Mouse (Mus musculus) kidney, postnatal 0 days (tissue): ENCODE data around the gene Zfp775. TPM values are rescaled to one million over a fixed set of nuclear protein-coding genes. Genes with fewer than 3 reads are reported as not detected.

Source experiments
- ATAC-seq: fragments of 200-750 bp; cut with Nextera tagmentation; replicated peaks from 2 replicates; pipeline ENCODE4 v1.8.0; 2017; ENCODE audit warnings: low read depth, moderate number of reproducible peaks, moderate TSS enrichment, moderate library complexity; ENCODE audit not compliant: low FRiP score
- DNase-seq: peaks from one replicate; pipeline ENCODE4 v3.0.0-alpha.2; 2016; ENCODE audit warnings: low spot score
- H3K27ac ChIP-seq: fragments of 300-500 bp; sonication (generic); 2 replicates; pipeline ENCODE4 v1.5.1; 2014; ENCODE audit warnings: mild to moderate bottlenecking
- H3K27me3 ChIP-seq: fragments of 300-500 bp; sonication (generic); 2 replicates; pipeline ENCODE4 v1.6.1; 2014; ENCODE audit warnings: low read length, mixed read lengths; ENCODE audit not compliant: insufficient read depth
- H3K36me3 ChIP-seq: fragments of 300-500 bp; sonication (generic); 2 replicates; pipeline ENCODE4 v1.6.1; 2014; ENCODE audit warnings: low read length, mixed read lengths; ENCODE audit not compliant: insufficient read depth
- H3K4me1 ChIP-seq: fragments of 300-500 bp; sonication (generic); replicated peaks from 2 replicates; pipeline ENCODE4 v1.6.1; 2014; ENCODE audit warnings: antibody characterized with exemption, low read length, mixed read lengths; ENCODE audit not compliant: insufficient read depth
- H3K4me2 ChIP-seq: fragments of 300-500 bp; sonication (generic); 2 replicates; pipeline ENCODE4 v1.6.1; 2014; ENCODE audit warnings: mild to moderate bottlenecking, low read length, moderate library complexity, mixed read lengths
- H3K4me3 ChIP-seq: fragments of 300-500 bp; sonication (generic); replicated peaks from 2 replicates; pipeline ENCODE4 v1.5.1; 2014; ENCODE audit warnings: low read depth, low read length
- H3K9ac ChIP-seq: fragments of 300-500 bp; sonication (generic); 2 replicates; pipeline ENCODE4 v1.6.1; 2014; ENCODE audit warnings: low read depth, low read length
- H3K9me3 ChIP-seq: fragments of 300-500 bp; sonication (generic); replicated peaks from 2 replicates; pipeline ENCODE4 v1.6.1; 2016; ENCODE audit warnings: low read length, inconsistent platforms, mixed read lengths
- CTCF ChIP-seq: IDR thresholded peaks from 2 replicates; pipeline ENCODE4 v1.5.1; 2016; ENCODE audit warnings: antibody characterized with exemption, low read depth, mild to moderate bottlenecking, moderate library complexity
- WGBS: fragments of 180-500 bp; shearing (Covaris S2); extraction: QIAGEN DNeasy Blood & Tissue Kit; methylation state at CpG from one replicate; pipeline ENCODE4 v1.1.7; 2014; 5-methylcytosine and 5-hydroxymethylcytosine counted together
- polyA plus RNA-seq: library from polyadenylated mRNA; unstranded; fragments of >200 nt; fragmentation: Nextera tagmentation; extraction: Ambion mirVana; gene quantifications from 2 replicates; pipeline ENCODE4 v1.2.1, GENCODE M21; 2015

Zfp775 gene
- polyA plus RNA-seq, 1 experiment from 2014 or later = 6.4 TPM

GRCm38 (mm10) chr6:48595278-48595677, 6.6 kb upstream of the Zfp775 start:
- DNase-seq (no peak), ATAC-seq (no peak)
- H3K27ac ChIP-seq = peak overlapping the region; percentile 97; the same call in 1 of the 2 replicates
- H3K4me1 ChIP-seq = peaks cover 14% of the 10 kb centered on the region
- no peak for TF ChIP-seq CTCF
- no peaks in the 10 kb centered on the region for H3K27me3 ChIP-seq
- H3K36me3 ChIP-seq = peaks cover 36% of the 10 kb centered on the region
- peak overlapping the region; percentile 69; the same call in 1 of the 2 replicates for H3K4me3 ChIP-seq
- 70% methylated on average over 1 of the region's 1 CpGs for WGBS
- peak overlapping the region; percentile 79 for H3K4me2 ChIP-seq
- peak overlapping the region; percentile 84; the same call in 1 of the 2 replicates for H3K9ac ChIP-seq
- H3K9me3 ChIP-seq = peaks cover 4% of the 10 kb centered on the region

GRCm38 (mm10) chr6:48596545-48597232, 5.2 kb upstream of the Zfp775 start:
- Histone ChIP-seq H3K9ac (no peak overlapping the region), H3K9me3 (peaks cover 4% of the 10 kb centered on the region), H3K4me1 (peaks cover 14% of the 10 kb centered on the region), H3K4me2 (no peak overlapping the region), H3K27ac (no peak overlapping the region), H3K27me3 (no peaks in the 10 kb centered on the region), H3K4me3 (no peak overlapping the region), H3K36me3 (peaks cover 36% of the 10 kb centered on the region)
- DNase-seq (no peak), ATAC-seq (no peak)
- WGBS = 98% methylated on average over 45 of the region's 45 CpGs
- TF ChIP-seq CTCF = no peak

- peaks cover 4% of the 10 kb centered on the region for H3K9me3 ChIP-seq
- 97% methylated on average over 27 of the region's 27 CpGs for WGBS
- DNase-seq (no peak), ATAC-seq (no peak)
- H3K36me3 ChIP-seq = peaks cover 36% of the 10 kb centered on the region
- no peak overlapping the region for H3K27ac ChIP-seq
- H3K9ac ChIP-seq = no peak overlapping the region
- H3K4me2 ChIP-seq = no peak overlapping the region
- no peak for TF ChIP-seq CTCF
- H3K27me3 ChIP-seq = no peaks in the 10 kb centered on the region
- H3K4me1 ChIP-seq = peaks cover 14% of the 10 kb centered on the region
- H3K4me3 ChIP-seq = no peak overlapping the region
Observed at GRCm38 (mm10) chr6:48597233-48597625, 4.6 kb upstream of the Zfp775 start.

- 92% methylated on average over 1 of the region's 1 CpGs for WGBS
Observed at GRCm38 (mm10) chr6:48600594-48600993, 1.3 kb upstream of the Zfp775 start.

GRCm38 (mm10) chr6:48602080-48602741, 348 bp downstream of the Zfp775 start:
- no peak for TF ChIP-seq CTCF
- under 1% methylated on average over 28 of the region's 28 CpGs for WGBS
- Histone ChIP-seq H3K4me1 (0 out of 2 replicates have a peak, but pooled peaks cover 6% of the 10 kb centered on the region), H3K36me3 (peaks cover 20% of the 10 kb centered on the region), H3K4me3 (peak overlapping the region; percentile 70), H3K4me2 (peak overlapping the region; percentile 86), H3K27ac (peak overlapping the region; percentile 74), H3K9ac (peak overlapping the region; percentile 70), H3K27me3 (no peaks in the 10 kb centered on the region), H3K9me3 (peaks cover under 1% of the 10 kb centered on the region)
- ATAC-seq (no peak; the same call in 1 of the 2 replicates), DNase-seq (peak; percentile 58)

More at GRCm38 (mm10) chr6:48600594-48600993, 1.3 kb upstream of the Zfp775 start:
- H3K27ac ChIP-seq = peak overlapping the region; percentile 85; the same call in 1 of the 2 replicates
- DNase-seq (no peak), ATAC-seq (no peak)
- no peak for TF ChIP-seq CTCF
- H3K4me2 ChIP-seq = no peak overlapping the region
- H3K27me3 ChIP-seq = no peaks in the 10 kb centered on the region
- H3K9ac ChIP-seq = no peak overlapping the region
- H3K4me1 ChIP-seq = 0 out of 2 replicates have a peak, but pooled peaks cover 6% of the 10 kb centered on the region
- H3K4me3 ChIP-seq = no peak overlapping the region
- H3K9me3 ChIP-seq = peaks cover 4% of the 10 kb centered on the region
- H3K36me3 ChIP-seq = peaks cover 36% of the 10 kb centered on the region

GRCm38 (mm10) chr6:48608124-48608523, 6.3 kb downstream of the Zfp775 start:
- WGBS = 46% methylated on average over 2 of the region's 2 CpGs
- Histone ChIP-seq H3K4me3 (no peak overlapping the region), H3K9ac (no peak overlapping the region), H3K27ac (no peak overlapping the region), H3K9me3 (no peaks in the 10 kb centered on the region), H3K36me3 (peaks cover 2% of the 10 kb centered on the region; the same call in 1 of the 2 replicates), H3K4me1 (no peaks in the 10 kb centered on the region), H3K27me3 (no peaks in the 10 kb centered on the region), H3K4me2 (no peak overlapping the region)
- TF ChIP-seq CTCF = no peak
- no peak for ATAC-seq
- no peak for DNase-seq
